Mouse (Mus musculus) spleen, postnatal 4 days (tissue): ENCODE measurements around the gene Nphs1.
"Not testable (repeated sequence)": the region's sequence is repeated elsewhere in the genome, so short reads cannot be mapped to it uniquely, and the experiment has no call there.

Experiments
- DNase-seq, 2 experiments: peaks; one replicate each; pipeline ENCODE4 v3.0.0; 2022; ENCODE audit warnings: low spot score in 2 of 2

The Nphs1 gene

GRCm38 (mm10) chr7:30490957-30491307 is 32.8 kb downstream of the Nphs1 start:
- DNase-seq = no peak

DNA sequence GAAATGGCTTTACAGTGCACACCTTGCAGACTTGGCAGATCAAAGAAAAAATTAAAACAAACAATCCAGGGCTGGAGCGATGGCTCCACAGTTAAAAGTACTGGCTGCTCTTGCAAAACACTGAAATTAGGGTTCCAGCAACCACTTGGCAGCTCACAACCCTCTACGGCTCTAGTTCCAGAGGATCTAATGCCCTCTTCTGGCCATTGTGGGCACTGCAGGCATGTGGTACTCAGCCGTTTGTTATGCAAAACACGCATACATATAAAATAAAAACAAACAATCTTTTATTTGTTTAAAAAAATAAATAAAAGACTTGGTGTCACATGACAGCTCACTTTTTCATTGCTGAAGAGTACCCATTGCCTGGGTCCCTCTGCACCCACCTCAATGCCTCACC is 34.6 kb downstream of the Nphs1 start:
- peak; percentile 69 to 91 for DNase-seq

DNA sequence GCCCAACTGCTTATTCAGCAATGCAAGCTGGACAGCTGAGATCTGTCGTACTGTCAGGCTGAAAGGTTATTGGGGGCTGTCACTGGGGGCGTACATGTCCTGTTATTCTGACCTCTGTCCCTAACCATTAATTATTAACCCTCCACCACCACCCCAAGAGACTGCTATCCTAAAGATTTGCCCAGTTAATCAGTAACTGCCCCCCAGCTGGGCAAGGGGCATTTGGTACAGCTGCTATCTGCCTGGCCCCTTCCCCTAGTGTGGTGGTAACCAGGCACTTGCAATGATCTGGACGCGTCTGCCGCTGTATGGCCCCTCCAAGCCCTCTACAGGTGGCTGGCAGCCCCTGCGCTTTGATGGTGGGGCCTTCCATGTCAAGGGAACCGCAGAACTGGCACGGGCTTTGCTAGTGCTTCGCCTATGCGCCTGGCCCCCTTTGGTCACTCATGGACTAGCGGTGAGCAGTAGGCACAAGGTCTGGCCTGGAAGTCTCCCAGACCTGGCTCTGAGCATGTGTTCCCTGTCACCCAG is 35.4 kb downstream of the Nphs1 start, which contains the start of gene Prodh2:
TSS of gene Prodh2 (plus strand) at position 222 of the 531 bp plus-strand sequence.
- DNase-seq = no peak

DNA sequence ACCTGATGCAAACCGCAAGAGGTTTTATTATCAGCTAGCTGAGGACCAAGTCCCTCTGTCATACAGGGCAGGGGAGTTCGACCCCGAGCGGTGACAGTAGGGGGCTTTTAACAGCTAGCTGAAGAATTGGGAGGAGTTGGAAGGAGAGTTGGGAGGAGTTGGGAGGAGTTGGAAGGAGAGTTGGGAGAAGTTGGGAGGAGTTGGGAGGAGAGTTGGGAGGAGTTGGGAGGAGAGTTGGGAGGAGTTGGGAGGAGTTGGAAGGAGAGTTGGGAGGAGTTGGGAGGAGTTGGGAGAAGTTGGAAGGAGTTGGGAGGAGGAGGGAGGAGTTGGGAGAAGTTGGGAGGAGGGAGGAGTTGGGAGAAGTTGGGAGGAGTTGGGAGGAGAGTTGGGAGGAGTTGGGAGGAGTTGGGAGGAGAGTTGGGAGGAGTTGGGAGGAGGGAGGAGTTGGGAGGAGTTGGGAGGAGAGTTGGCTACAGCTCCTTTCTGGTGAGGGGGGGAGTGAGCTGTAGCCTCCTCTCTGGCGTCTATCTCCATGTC is 37.5 kb downstream of the Nphs1 start:
- DNase-seq = not testable (repeated sequence)

GRCm38 (mm10) chr7:30501159-30501558 is 43.0 kb downstream of the Nphs1 start:
- DNase-seq = not testable (repeated sequence)

- no peak for DNase-seq
These were observed 49.9 kb downstream of the Nphs1 start for GRCm38 (mm10) chr7:30508061-30508460.

- DNase-seq = no peak
These were observed 57.1 kb downstream of the Nphs1 start for GRCm38 (mm10) chr7:30515003-30515760.

- no peak for DNase-seq
These were observed 60.2 kb downstream of the Nphs1 start for GRCm38 (mm10) chr7:30518325-30518724.

GRCm38 (mm10) chr7:30520396-30520795 is 62.3 kb downstream of the Nphs1 start:
- no peak for DNase-seq

DNA sequence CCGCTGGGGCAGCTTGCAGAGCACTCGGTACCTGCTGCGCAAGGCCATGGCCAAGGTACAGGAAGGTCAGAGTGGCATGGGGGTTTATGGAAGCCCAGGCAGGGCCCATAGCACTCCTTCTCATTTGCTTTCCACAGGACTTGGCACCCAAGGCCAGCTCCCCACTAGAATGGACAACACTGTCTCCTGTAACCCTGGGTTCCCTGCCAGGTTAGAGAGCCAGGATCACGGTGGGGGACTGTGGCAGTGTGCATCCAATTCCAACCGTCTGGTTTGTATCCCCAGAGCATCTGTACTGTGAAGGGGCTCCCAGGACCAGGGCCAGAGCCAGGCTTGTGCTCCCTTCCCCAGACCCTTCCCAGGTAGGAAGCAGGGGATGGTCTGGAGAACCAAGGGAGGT is 62.7 kb downstream of the Nphs1 start:
- no peak for DNase-seq

DNA sequence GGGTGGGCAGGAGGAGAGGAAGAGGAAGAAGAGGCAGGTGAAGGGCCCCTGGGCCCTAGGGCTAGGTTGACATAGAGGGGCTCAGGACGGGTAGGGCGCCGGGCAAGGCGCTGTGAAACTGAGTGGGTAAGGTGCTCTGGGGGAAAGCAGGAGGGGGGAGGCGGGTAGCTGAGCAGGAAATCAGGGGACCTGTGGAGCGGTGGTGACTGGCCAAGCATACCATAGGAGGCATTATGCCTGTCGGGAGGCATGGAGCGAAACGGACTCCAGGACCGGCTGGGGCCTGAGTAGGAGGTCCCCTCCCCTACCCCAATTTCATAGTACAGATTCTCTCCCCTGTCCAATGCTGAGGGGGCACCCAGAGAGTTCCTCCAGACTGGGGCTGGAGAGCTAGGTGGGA is 64.8 kb downstream of the Nphs1 start:
- no peak for DNase-seq

- no peak for DNase-seq
These were observed 66.4 kb downstream of the Nphs1 start for GRCm38 (mm10) chr7:30524487-30524886.

- peak in 1 of 2 experiments; percentile 61 for DNase-seq
These were observed 67.8 kb downstream of the Nphs1 start for GRCm38 (mm10) chr7:30525954-30526353.

GRCm38 (mm10) chr7:30526399-30526798 is 68.3 kb downstream of the Nphs1 start:
- DNase-seq = peak in 1 of 2 experiments; percentile 59

- DNase-seq = peak in 1 of 2 experiments; percentile 58
These were observed 68.9 kb downstream of the Nphs1 start for GRCm38 (mm10) chr7:30526981-30527380.

DNA sequence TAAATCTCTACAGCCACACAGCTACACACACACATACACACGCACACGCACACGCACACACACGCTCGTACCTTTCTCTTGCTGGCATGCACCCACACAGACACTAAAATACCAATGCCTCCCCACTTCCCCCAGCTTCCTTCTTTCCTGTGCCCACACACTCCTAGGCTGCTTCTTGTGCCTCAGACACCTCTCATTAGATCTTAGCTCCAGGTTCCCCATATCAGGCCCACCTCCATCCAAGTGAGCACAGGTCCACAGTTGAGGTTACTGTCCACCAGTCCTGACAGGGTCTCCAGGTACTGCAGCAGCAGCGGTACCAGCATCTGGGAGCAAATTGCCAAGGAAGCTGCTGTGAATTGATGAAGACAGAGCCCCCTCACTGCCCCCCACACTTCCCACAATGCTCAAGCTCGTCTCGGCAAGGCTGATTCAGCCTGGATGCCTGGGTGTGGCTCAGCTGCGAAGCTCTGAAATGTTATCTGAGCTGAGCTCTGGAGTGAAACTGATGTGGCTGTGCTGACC is 73.2 kb downstream of the Nphs1 start:
- DNase-seq = peak in 1 of 2 experiments; percentile 56

DNA sequence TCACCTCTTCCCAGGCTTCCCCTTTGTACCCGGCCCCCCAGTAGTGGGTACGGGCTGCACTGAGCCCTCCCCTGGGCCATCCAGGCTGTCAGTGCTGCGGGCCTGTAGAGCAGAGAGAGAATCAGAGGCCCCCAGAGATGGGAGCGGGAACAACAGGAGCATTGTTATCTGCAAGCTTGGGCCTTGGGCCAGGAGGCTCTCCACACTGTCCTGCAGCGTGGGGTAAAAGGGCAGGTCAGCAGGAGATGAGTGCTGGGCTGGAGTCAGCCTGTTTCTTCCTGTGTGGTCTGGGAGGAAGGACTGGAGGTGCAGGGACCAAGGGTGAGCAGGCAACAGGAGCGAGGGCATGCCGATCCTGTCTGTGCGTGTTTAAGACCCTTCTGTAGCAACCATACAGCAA is 74.8 kb downstream of the Nphs1 start:
- peak in 1 of 2 experiments; percentile 60 for DNase-seq

GRCm38 (mm10) chr7:30533941-30534632 is 76.0 kb downstream of the Nphs1 start:
- peak in 1 of 2 experiments; percentile 71 for DNase-seq

- peak; percentile 96 to 97 for DNase-seq
These were observed 76.8 kb downstream of the Nphs1 start, which contains the start of gene Arhgap33 for GRCm38 (mm10) chr7:30534633-30535577. Gene Arhgap33, minus strand, starts transcription at chr7:30535060.
